Mouse (Mus musculus) midbrain, postnatal 0 days (tissue): ENCODE data around the gene Tkt. TPM values are rescaled to one million over a fixed set of nuclear protein-coding genes. Genes with fewer than 3 reads are reported as not detected.
A peak's percentile ranks its signal among the peaks of the same experiment; 100 is the strongest.

Experiments used
- ATAC-seq: fragments of 200-750 bp; cut with Nextera tagmentation; 2 replicates; pipeline ENCODE4 v1.8.0; 2017; ENCODE audit warnings: moderate number of reproducible peaks, mild to moderate bottlenecking, moderate TSS enrichment, moderate library complexity; ENCODE audit not compliant: low FRiP score
- DNase-seq: peaks from one replicate; pipeline ENCODE4 v3.0.0-alpha.2; 2015; ENCODE audit warnings: low spot score
- H3K27ac ChIP-seq: fragments of 300-500 bp; sonication (generic); 2 replicates; pipeline ENCODE4 v1.5.1; 2014; ENCODE audit warnings: low read depth, mild to moderate bottlenecking, low read length, mixed read lengths
- H3K27me3 ChIP-seq: fragments of 300-500 bp; sonication (generic); 2 replicates; pipeline ENCODE4 v1.6.1; 2014; ENCODE audit warnings: low read length, control low read depth, mixed read lengths; ENCODE audit not compliant: insufficient read depth
- H3K36me3 ChIP-seq: fragments of 300-500 bp; sonication (generic); 2 replicates; pipeline ENCODE4 v1.6.1; 2014; ENCODE audit warnings: low read length, control low read depth, mixed read lengths; ENCODE audit not compliant: insufficient read depth
- H3K4me1 ChIP-seq: fragments of 300-500 bp; sonication (generic); 2 replicates; pipeline ENCODE4 v1.6.1; 2014; ENCODE audit warnings: mild to moderate bottlenecking, control low read depth, antibody characterized with exemption, low read length, mixed read lengths; ENCODE audit not compliant: insufficient read depth
- H3K4me2 ChIP-seq: fragments of 300-500 bp; sonication (generic); 2 replicates; pipeline ENCODE4 v1.6.1; 2014; ENCODE audit warnings: low read depth, mild to moderate bottlenecking, low read length, mixed read lengths; ENCODE audit not compliant: poor library complexity, severe bottlenecking
- H3K4me3 ChIP-seq: fragments of 300-500 bp; sonication (generic); 2 replicates; pipeline ENCODE4 v1.5.1; 2014; ENCODE audit warnings: low read depth, mild to moderate bottlenecking, low read length, moderate library complexity
- H3K9ac ChIP-seq: fragments of 300-500 bp; sonication (generic); replicated peaks from 2 replicates; pipeline ENCODE4 v1.6.1; 2014; ENCODE audit warnings: mild to moderate bottlenecking, low read length, moderate library complexity, mixed read lengths; ENCODE audit not compliant: poor library complexity, severe bottlenecking
- H3K9me3 ChIP-seq: fragments of 300-500 bp; sonication (generic); 2 replicates; pipeline ENCODE4 v1.6.1; 2016; ENCODE audit warnings: low read length, control low read depth
- CTCF ChIP-seq: IDR thresholded peaks from 2 replicates; pipeline ENCODE4 v1.5.1; 2016; ENCODE audit warnings: antibody characterized with exemption, mild to moderate bottlenecking
- WGBS: fragments of 180-500 bp; shearing (Covaris S2); extraction: QIAGEN DNeasy Blood & Tissue Kit; methylation state at CpG from one replicate; pipeline ENCODE4 v1.1.7; 2014; 5-methylcytosine and 5-hydroxymethylcytosine counted together
- polyA plus RNA-seq: library from polyadenylated mRNA; unstranded; fragments of >200 nt; fragmentation: Nextera tagmentation; extraction: Ambion mirVana; gene quantifications from 2 replicates; pipeline ENCODE4 v1.2.1, GENCODE M21; 2015
- total RNA-seq: library from RNA; depleted of rRNA; stranded (reverse); fragments of >200 nt; gene quantifications from 2 replicates; pipeline ENCODE4 v1.2.3, GENCODE M21; 2014

The Tkt gene
- total and polyA plus RNA-seq, 2 experiments from 2014 or later = 241 to 388 TPM

DNA sequence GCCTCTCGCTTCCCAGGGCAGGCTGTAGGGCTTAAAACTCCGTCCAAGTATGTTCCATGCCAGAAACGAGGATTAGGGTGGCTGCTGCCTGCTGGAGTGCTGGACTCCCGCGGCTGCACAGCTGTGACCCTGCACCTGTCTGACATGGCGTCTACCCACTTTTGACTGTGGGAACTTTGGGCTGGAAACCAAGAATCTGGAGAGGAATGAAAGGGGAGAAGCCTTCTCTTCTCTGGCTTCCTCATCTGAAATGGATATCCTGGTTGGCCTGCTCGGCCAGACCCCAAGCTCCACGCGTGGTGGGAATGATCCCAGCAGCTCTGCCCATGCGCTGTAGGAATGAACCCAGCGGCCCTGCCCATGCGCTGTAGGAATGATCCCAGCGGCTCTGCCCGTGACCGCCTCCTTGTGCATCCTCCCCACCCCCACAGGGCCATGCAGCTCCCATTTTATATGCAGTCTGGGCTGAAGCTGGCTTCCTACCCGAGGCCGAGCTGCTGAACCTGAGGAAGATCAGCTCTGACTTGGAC, 11.2 kb downstream of the Tkt start:
- H3K27me3 ChIP-seq = no peaks in the 10 kb centered on the region
- 72% methylated on average over 17 of the region's 17 CpGs for WGBS

GRCm38 (mm10) chr14:30560803-30561389, 12.7 kb downstream of the Tkt start:
- WGBS = 90% methylated on average over 13 of the region's 13 CpGs
- no peak; the same call in 1 of the 2 replicates for TF ChIP-seq CTCF
- Histone ChIP-seq H3K4me3 (no peak overlapping the region), H3K4me2 (no peak overlapping the region), H3K36me3 (peaks cover 47% of the 10 kb centered on the region), H3K9ac (no peak overlapping the region), H3K27ac (no peak overlapping the region), H3K9me3 (no peaks in the 10 kb centered on the region), H3K27me3 (no peaks in the 10 kb centered on the region), H3K4me1 (no peaks in the 10 kb centered on the region)
- DNase-seq (no peak), ATAC-seq (no peak)

More for the DNA sequence above, 11.2 kb downstream of the Tkt start:
- no peaks in the 10 kb centered on the region for H3K9me3 ChIP-seq
- ATAC-seq = no peak
- no peaks in the 10 kb centered on the region for H3K4me1 ChIP-seq
- peaks cover 33% of the 10 kb centered on the region for H3K36me3 ChIP-seq
- no peak overlapping the region for H3K27ac ChIP-seq
- no peak for TF ChIP-seq CTCF
- no peak overlapping the region for H3K4me2 ChIP-seq
- no peak for DNase-seq
- H3K9ac ChIP-seq = no peak overlapping the region
- no peak overlapping the region for H3K4me3 ChIP-seq

GRCm38 (mm10) chr14:30561470-30562187, 13.5 kb downstream of the Tkt start:
- DNase-seq (peak; percentile 70), ATAC-seq (no peak)
- Histone ChIP-seq H3K9ac (no peak overlapping the region), H3K4me3 (no peak overlapping the region), H3K27ac (no peak overlapping the region), H3K4me1 (no peaks in the 10 kb centered on the region), H3K4me2 (no peak overlapping the region), H3K27me3 (no peaks in the 10 kb centered on the region), H3K36me3 (peaks cover 52% of the 10 kb centered on the region), H3K9me3 (no peaks in the 10 kb centered on the region)
- TF ChIP-seq CTCF = no peak
- 39% methylated on average over 14 of the region's 14 CpGs for WGBS

GRCm38 (mm10) chr14:30562343-30562742, 14.2 kb downstream of the Tkt start:
- H3K36me3 ChIP-seq = peaks cover 60% of the 10 kb centered on the region

GRCm38 (mm10) chr14:30564451-30564850, 16.3 kb downstream of the Tkt start:
- Histone ChIP-seq H3K9me3 (no peaks in the 10 kb centered on the region), H3K36me3 (peaks cover 71% of the 10 kb centered on the region), H3K4me3 (no peak overlapping the region), H3K4me1 (no peaks in the 10 kb centered on the region), H3K4me2 (no peak overlapping the region), H3K9ac (no peak overlapping the region), H3K27me3 (no peaks in the 10 kb centered on the region), H3K27ac (no peak overlapping the region)
- 98% methylated on average over 2 of the region's 2 CpGs for WGBS
- TF ChIP-seq CTCF = no peak
- no peak for DNase-seq
- ATAC-seq = no peak

More at GRCm38 (mm10) chr14:30562343-30562742, 14.2 kb downstream of the Tkt start:
- H3K4me3 ChIP-seq = no peak overlapping the region
- no peak overlapping the region for H3K4me2 ChIP-seq
- TF ChIP-seq CTCF = no peak
- H3K27ac ChIP-seq = no peak overlapping the region
- H3K9ac ChIP-seq = no peak overlapping the region
- H3K9me3 ChIP-seq = no peaks in the 10 kb centered on the region
- H3K27me3 ChIP-seq = no peaks in the 10 kb centered on the region
- H3K4me1 ChIP-seq = no peaks in the 10 kb centered on the region
- no peak for DNase-seq
- no peak for ATAC-seq

DNA sequence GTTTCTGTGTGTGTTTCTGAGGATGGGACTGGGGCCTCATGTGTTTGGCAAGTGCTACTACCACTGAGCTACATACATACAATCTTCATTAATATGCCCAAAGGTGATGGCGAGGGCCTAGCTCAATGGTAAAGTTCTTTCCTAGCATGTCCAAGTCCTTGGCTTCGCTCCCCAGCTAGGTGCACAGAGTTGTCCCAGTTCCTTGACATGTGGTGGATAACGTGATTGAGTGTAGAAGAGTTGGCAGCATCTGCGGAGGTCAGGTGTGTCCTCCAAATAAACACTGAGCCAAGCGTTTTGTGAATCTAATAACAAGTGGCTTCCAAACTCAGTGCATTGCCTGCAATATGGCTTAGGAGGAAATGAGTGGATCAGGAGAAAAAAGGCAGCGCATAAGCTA, 18.2 kb downstream of the Tkt start:
- Histone ChIP-seq H3K4me1 (no peaks in the 10 kb centered on the region), H3K9ac (no peak overlapping the region)

More for the DNA sequence above, 18.2 kb downstream of the Tkt start:
- ATAC-seq (no peak), DNase-seq (no peak)
- Histone ChIP-seq H3K4me3 (no peak overlapping the region), H3K27me3 (no peaks in the 10 kb centered on the region), H3K27ac (no peak overlapping the region), H3K36me3 (peaks cover 69% of the 10 kb centered on the region), H3K9me3 (no peaks in the 10 kb centered on the region), H3K4me2 (no peak overlapping the region)
- 93% methylated on average over 6 of the region's 6 CpGs for WGBS
- TF ChIP-seq CTCF = no peak
